Mouse (Mus musculus) testis, adult 2 months (tissue): ENCODE measurements around the gene Ap1g2. TPM values are rescaled to one million over a fixed set of nuclear protein-coding genes. Genes with fewer than 3 reads are reported as not detected.

Experiments
- H3K27ac ChIP-seq: fragments of 200-500 bp; 2 replicates; pipeline ENCODE4 v1.5.1; 2012; ENCODE audit warnings: low read depth, low read length; ENCODE audit not compliant: control insufficient read depth, insufficient read depth
- H3K27me3 ChIP-seq: fragments of 200-500 bp; 2 replicates; pipeline ENCODE4 v1.6.1; 2012; ENCODE audit warnings: mild to moderate bottlenecking, low read length, moderate library complexity; ENCODE audit not compliant: control insufficient read depth, insufficient read depth
- H3K36me3 ChIP-seq: fragments of 200-500 bp; 2 replicates; pipeline ENCODE4 v1.6.1; 2012; ENCODE audit warnings: mild to moderate bottlenecking, low read length; ENCODE audit not compliant: control insufficient read depth, insufficient read depth
- H3K4me1 ChIP-seq: fragments of 200-500 bp; 2 replicates; pipeline ENCODE4 v1.6.1; 2012; ENCODE audit warnings: low read length; ENCODE audit not compliant: control insufficient read depth, insufficient read depth
- H3K4me3 ChIP-seq: fragments of 200-500 bp; 2 replicates; pipeline ENCODE4 v1.5.1; 2012; ENCODE audit warnings: low read depth, mild to moderate bottlenecking, low read length, moderate library complexity, mixed read lengths; ENCODE audit not compliant: control insufficient read depth
- CTCF ChIP-seq: fragments of 200-500 bp; IDR thresholded peaks from 2 replicates; pipeline ENCODE4 v1.5.1; 2012; ENCODE audit warnings: low read depth, mild to moderate bottlenecking, inconsistent platforms, low read length, moderate library complexity; ENCODE audit not compliant: control insufficient read depth, insufficient read depth, insufficient replicate concordance
- POLR2A ChIP-seq: fragments of 200-500 bp; IDR thresholded peaks from 2 replicates; pipeline ENCODE4 v1.6.1; 2012; ENCODE audit warnings: low read depth, mild to moderate bottlenecking, inconsistent platforms, low read length, moderate library complexity; ENCODE audit not compliant: control insufficient read depth
- polyA plus RNA-seq: library from polyadenylated mRNA; depleted of rRNA; stranded (reverse); fragments of >200 nt; gene quantifications from 2 replicates; pipeline ENCODE4 v1.2.3, GENCODE M21; 2012

Ap1g2 gene
- polyA plus RNA-seq, 1 experiment: 3.0 TPM

- peaks cover 31% of the 10 kb centered on the region for H3K4me1 ChIP-seq
- no peak overlapping the region for H3K27ac ChIP-seq
- H3K4me3 ChIP-seq: no peak overlapping the region
- TF ChIP-seq CTCF: no peak
- H3K27me3 ChIP-seq: no peaks in the 10 kb centered on the region
- no peaks in the 10 kb centered on the region for H3K36me3 ChIP-seq
Measured at GRCm38 (mm10) chr14:55104365-55104764, 2.0 kb downstream of the Ap1g2 start.

- no peak for TF ChIP-seq POLR2A
- Histone ChIP-seq H3K27me3 (no peaks in the 10 kb centered on the region), H3K4me3 (no peak overlapping the region), H3K4me1 (peaks cover 21% of the 10 kb centered on the region), H3K36me3 (no peaks in the 10 kb centered on the region), H3K27ac (no peak overlapping the region)
Measured at GRCm38 (mm10) chr14:55102253-55102785, 4.1 kb downstream of the Ap1g2 start.

- Histone ChIP-seq H3K36me3 (no peaks in the 10 kb centered on the region), H3K27me3 (no peaks in the 10 kb centered on the region), H3K4me1 (peaks cover 17% of the 10 kb centered on the region), H3K4me3 (no peak overlapping the region), H3K27ac (no peak overlapping the region)
- TF ChIP-seq POLR2A: no peak
Measured at GRCm38 (mm10) chr14:55101592-55101991, 4.8 kb downstream of the Ap1g2 start.

- no peak overlapping the region for H3K4me3 ChIP-seq
- TF ChIP-seq POLR2A: no peak
- no peak for TF ChIP-seq CTCF
- H3K27me3 ChIP-seq: no peaks in the 10 kb centered on the region
- H3K36me3 ChIP-seq: no peaks in the 10 kb centered on the region
- H3K27ac ChIP-seq: no peak overlapping the region
- H3K4me1 ChIP-seq: peaks cover 7% of the 10 kb centered on the region
Measured at GRCm38 (mm10) chr14:55098067-55098466, 8.3 kb downstream of the Ap1g2 start.

- Histone ChIP-seq H3K27me3 (no peaks in the 10 kb centered on the region), H3K4me3 (no peak overlapping the region), H3K27ac (no peak overlapping the region), H3K4me1 (peaks cover 7% of the 10 kb centered on the region), H3K36me3 (no peaks in the 10 kb centered on the region)
- no peak for TF ChIP-seq CTCF
- TF ChIP-seq POLR2A: no peak
Measured at GRCm38 (mm10) chr14:55097646-55098045, 8.7 kb downstream of the Ap1g2 start.

- Histone ChIP-seq H3K4me1 (peaks cover 7% of the 10 kb centered on the region), H3K36me3 (no peaks in the 10 kb centered on the region), H3K4me3 (no peak overlapping the region), H3K27ac (no peak overlapping the region), H3K27me3 (no peaks in the 10 kb centered on the region)
- TF ChIP-seq CTCF (no peak), POLR2A (no peak)
Measured at GRCm38 (mm10) chr14:55096573-55097087, 9.8 kb downstream of the Ap1g2 start.

- TF ChIP-seq CTCF (no peak), POLR2A (no peak)
- H3K4me3 ChIP-seq: peak overlapping the region; percentile 95; the same call in 1 of the 2 replicates
- no peaks in the 10 kb centered on the region for H3K36me3 ChIP-seq
- H3K27ac ChIP-seq: no peak overlapping the region
- no peaks in the 10 kb centered on the region for H3K27me3 ChIP-seq
- peaks cover 7% of the 10 kb centered on the region for H3K4me1 ChIP-seq
Measured at GRCm38 (mm10) chr14:55095671-55096070, 10.7 kb downstream of the Ap1g2 start.

- Histone ChIP-seq H3K27ac (no peak overlapping the region), H3K27me3 (no peaks in the 10 kb centered on the region), H3K4me3 (peak overlapping the region; percentile 95), H3K4me1 (peaks cover 7% of the 10 kb centered on the region), H3K36me3 (no peaks in the 10 kb centered on the region)
- TF ChIP-seq CTCF: no peak
- TF ChIP-seq POLR2A: no peak
Measured at GRCm38 (mm10) chr14:55095263-55095662, 11.1 kb downstream of the Ap1g2 start.
